Mouse (Mus musculus) myocyte (in vitro differentiated cells): ENCODE data around the gene Sult5a1.

Source experiments
- POLR2A ChIP-seq: IDR thresholded peaks from one replicate; pipeline ENCODE4 v1.6.1; 2011; ENCODE audit warnings: low read depth, mild to moderate bottlenecking, control low read depth, moderate library complexity; ENCODE audit not compliant: insufficient read length
- POLR2AphosphoS2 ChIP-seq: IDR thresholded peaks from one replicate; pipeline ENCODE4 v1.6.1; 2011; ENCODE audit warnings: low read depth, control low read depth; ENCODE audit not compliant: insufficient read length

- TF ChIP-seq POLR2AphosphoS2 (peak; percentile 84), POLR2A (no peak)
These were observed 52.4 kb downstream of the Sult5a1 start for GRCm38 (mm10) chr8:123105553-123106326.
